Mouse (Mus musculus): ENCODE data around the gene Serpine3. TPM values are rescaled to one million over a fixed set of nuclear protein-coding genes. Genes with fewer than 3 reads are reported as not detected.
"Not testable (repeated sequence)": the region's sequence is repeated elsewhere in the genome, so short reads cannot be mapped to it uniquely, and the experiment has no call there.

Gene Serpine3
- polyA plus RNA-seq (2015; fragmentation: Nextera tagmentation; extraction: Ambion mirVana): not detected in 2 replicates

DNA sequence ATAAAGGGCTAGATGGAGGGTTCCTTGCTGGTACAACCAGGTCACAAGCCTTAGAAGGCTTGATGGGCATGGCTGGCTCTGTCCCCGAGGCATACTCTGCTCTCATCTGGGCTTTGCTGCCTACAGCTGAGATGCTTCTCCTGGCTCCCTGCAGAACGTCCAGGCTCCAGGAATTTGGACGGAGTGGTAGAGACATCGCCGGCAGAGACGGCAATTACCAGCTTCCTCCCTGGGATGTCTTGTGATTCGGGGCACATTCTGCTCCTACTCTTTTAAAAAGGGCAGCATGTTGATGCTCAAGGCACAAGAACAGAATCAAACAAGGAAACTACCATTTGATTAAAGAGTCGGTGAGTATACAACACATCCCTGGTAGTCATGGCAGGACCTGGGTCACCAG, at the start of gene Serpine3:
Gene Serpine3 (plus strand): TSS at position 301 of the 400 bp plus-strand sequence.
- no peaks in the 10 kb centered on the region for H3K4me1 ChIP-seq
- H3K27ac ChIP-seq: no peak within 1 kb of the TSS
- WGBS: 85% methylated on average over 8 of the region's 8 CpGs
- H3K4me2 ChIP-seq: no peak within 1 kb of the TSS
- no peak for ATAC-seq
- H3K9me3 ChIP-seq (replicated peaks): no peaks in the 10 kb centered on the region
- no peaks in the 10 kb centered on the region for H3K27me3 ChIP-seq
- no peak within 1 kb of the TSS for H3K4me3 ChIP-seq
- H3K36me3 ChIP-seq (ENCODE audit: poor library complexity, severe bottlenecking): no peaks in the 10 kb centered on the region
- no peak within 1 kb of the TSS for H3K9ac ChIP-seq

DNA sequence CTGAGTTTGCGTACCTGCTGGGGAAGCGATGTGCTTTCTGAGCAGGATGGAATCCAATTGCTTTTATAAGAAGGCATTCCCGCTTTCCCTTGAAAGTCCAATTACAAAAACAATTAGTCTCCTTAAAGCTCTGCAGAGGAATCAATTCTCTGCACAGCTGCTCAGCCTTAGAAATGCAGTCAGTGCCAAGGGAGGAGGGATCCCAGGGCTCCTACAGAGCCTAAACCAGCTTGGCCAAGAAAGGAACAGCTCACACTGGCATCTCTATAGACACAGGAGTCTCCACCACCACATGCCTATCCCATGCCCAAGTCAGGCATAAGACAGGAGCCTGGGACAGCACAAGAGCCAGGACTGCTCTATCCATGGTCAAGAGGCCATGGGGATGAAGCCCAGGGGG, 41.1 kb upstream of the Serpine3 start:
- no peaks in the 10 kb centered on the region for H3K27me3 ChIP-seq
- no peak for ATAC-seq

DNA sequence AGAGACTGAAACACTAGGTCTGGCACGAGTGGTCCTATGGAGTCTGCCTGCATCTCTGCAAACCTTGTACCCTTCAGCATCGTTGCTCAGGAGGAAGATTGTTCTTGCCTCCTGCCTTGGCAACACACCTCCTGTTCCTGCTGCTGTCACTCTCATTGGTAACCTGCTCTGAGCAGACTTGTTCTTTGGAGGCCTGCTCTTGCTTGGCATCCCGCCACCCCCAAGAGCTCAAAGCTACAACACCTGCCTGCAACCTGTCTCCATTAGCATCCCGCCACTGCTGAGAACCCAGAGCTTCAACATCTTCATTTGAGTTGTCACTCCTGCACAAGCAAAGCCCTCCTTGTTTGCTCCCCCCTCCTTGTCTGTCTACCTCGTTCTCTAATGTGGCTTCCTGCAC, 35.5 kb upstream of the Serpine3 start:
- WGBS: 88% methylated on average over 5 of the region's 5 CpGs
- Histone ChIP-seq H3K4me2 (no peak overlapping the region), H3K9ac (no peak overlapping the region), H3K4me3 (no peak overlapping the region), H3K9me3 (replicated peaks) (0 out of 2 replicates have a peak, but pooled peaks cover 3% of the 10 kb centered on the region), H3K36me3 (ENCODE audit: poor library complexity, severe bottlenecking) (no peaks in the 10 kb centered on the region), H3K27me3 (no peaks in the 10 kb centered on the region), H3K27ac (no peak overlapping the region), H3K4me1 (peaks cover 8% of the 10 kb centered on the region)
- ATAC-seq: no peak

More for the DNA sequence above, 41.1 kb upstream of the Serpine3 start:
- Histone ChIP-seq H3K9ac (no peak overlapping the region), H3K4me1 (peaks cover 17% of the 10 kb centered on the region), H3K27ac (no peak overlapping the region), H3K36me3 (ENCODE audit: poor library complexity, severe bottlenecking) (no peaks in the 10 kb centered on the region), H3K4me2 (no peak overlapping the region), H3K9me3 (replicated peaks) (no peaks in the 10 kb centered on the region), H3K4me3 (no peak overlapping the region)
- WGBS: 40% methylated on average over 3 of the region's 3 CpGs

DNA sequence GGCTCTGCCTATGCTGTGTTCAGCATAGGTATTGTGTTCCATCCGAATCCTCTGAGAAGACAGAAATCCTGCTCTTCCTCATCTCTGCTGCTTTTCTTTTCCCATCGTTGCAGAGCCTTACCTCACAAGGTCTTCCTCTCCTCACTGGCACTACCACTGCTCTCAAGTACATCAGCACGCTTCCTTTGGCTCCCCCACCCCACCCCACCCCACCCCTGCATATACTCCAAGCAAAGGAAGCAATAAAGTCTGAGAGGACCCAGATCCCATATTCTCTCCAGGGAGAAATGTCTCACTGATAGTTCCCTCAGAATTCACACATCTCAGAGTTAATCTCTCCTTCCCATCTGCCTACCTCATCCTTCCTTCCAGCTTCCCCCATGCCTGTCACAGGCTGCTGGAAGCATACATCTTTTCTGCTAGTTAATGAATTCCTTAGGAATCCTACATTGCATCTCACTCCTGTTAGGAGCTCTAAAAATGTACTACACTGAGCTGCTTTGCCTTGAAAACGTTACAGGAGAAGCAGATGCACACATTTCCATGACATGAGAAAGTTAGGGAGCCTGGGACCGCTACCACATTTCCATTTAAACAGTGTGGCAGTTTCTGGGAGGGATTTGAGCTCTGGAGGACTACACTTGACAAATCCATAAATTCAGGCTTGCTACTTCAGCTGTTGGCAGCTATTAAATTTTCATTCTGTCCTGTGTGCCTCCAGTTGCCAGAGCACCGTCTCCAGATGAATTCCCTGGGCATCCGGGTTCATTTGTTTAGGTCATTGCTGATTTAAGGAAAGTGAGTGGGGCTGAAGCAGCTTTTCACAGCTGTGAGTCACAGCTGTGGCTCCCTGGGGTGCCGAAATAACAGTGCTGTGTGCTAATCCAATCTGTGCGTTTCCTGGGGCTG, 25.8 kb upstream of the Serpine3 start:
- Histone ChIP-seq H3K4me1 (peaks cover 12% of the 10 kb centered on the region), H3K27me3 (no peaks in the 10 kb centered on the region), H3K36me3 (ENCODE audit: poor library complexity, severe bottlenecking) (no peaks in the 10 kb centered on the region), H3K4me2 (peak overlapping the region; percentile 24; the same call in 1 of the 2 replicates), H3K4me3 (no peak overlapping the region), H3K9ac (no peak overlapping the region), H3K9me3 (replicated peaks) (no peaks in the 10 kb centered on the region), H3K27ac (peak overlapping the region; percentile 66)
- 24% methylated on average over 9 of the region's 9 CpGs for WGBS
- peak; percentile 69; the same call in 1 of the 2 replicates for ATAC-seq

DNA sequence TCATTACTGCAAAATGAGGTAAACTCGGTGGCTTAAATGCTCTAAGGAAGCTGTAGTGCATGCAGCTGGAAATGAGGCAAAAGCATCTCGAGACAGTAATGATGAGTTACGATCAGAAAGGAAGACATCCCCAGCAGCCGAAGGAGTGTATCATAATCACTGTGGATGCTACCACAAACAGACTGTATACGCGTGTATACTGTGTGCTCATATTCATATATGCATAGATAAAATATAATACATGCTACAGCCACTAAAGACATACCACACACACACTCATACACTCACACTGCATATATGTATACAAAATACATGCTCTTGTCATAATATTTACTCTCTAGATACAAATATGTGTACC, 25.1 kb upstream of the Serpine3 start:
- 44% methylated on average over 6 of the region's 6 CpGs for WGBS
- Histone ChIP-seq H3K4me2 (peak overlapping the region; percentile 24; the same call in 1 of the 2 replicates), H3K9me3 (replicated peaks) (no peaks in the 10 kb centered on the region), H3K4me1 (peaks cover 12% of the 10 kb centered on the region), H3K27ac (peak overlapping the region; percentile 66; the same call in 1 of the 2 replicates), H3K27me3 (no peaks in the 10 kb centered on the region), H3K36me3 (ENCODE audit: poor library complexity, severe bottlenecking) (no peaks in the 10 kb centered on the region), H3K9ac (no peak overlapping the region), H3K4me3 (no peak overlapping the region)
- ATAC-seq: peak; percentile 45; the same call in 1 of the 2 replicates

DNA sequence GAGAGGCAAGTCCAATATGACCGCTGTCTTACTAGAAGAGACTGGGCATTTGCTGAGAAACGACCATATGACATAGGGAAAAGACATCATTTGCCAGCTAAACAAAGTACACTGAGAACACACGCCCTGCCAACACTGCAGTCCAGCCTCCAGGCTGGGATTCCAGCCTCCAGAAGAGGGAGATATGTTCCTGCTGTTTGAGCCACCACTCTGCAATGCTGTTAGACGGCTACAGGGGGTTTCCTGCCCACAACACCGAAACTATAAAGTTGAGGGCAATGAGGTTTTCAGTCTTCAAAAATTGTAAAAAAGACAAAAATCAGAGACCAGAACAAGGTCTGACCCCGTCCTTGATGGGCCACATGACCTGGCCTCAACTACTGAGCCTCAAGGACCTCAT, 24.4 kb upstream of the Serpine3 start:
- no peaks in the 10 kb centered on the region for H3K27me3 ChIP-seq
- no peaks in the 10 kb centered on the region for H3K9me3 ChIP-seq (replicated peaks)
- peaks cover 12% of the 10 kb centered on the region for H3K4me1 ChIP-seq
- no peak overlapping the region for H3K27ac ChIP-seq
- no peak overlapping the region for H3K4me3 ChIP-seq
- no peaks in the 10 kb centered on the region for H3K36me3 ChIP-seq (ENCODE audit: poor library complexity, severe bottlenecking)
- H3K4me2 ChIP-seq: no peak overlapping the region
- 74% methylated on average over 6 of the region's 6 CpGs for WGBS
- no peak overlapping the region for H3K9ac ChIP-seq
- no peak for ATAC-seq

DNA sequence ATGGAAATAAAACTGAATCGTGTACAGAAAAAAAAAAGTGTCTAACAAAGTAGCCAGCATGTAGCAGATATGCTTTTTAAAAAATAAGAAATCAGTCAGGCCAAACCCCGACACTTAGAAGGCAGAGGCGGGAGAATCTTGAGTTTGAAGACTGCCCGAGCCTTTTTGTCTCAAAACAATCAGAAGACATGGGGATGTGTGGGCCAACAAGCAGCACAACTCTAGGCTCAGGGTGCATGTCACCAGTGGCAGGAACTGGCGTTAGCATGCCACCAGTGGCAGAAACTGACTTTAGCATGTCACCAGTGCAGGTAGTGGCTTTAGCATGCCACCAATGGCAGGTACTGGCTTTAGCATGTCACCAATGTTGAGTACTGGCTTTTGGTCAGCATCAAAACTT, 23.9 kb upstream of the Serpine3 start:
- Histone ChIP-seq H3K4me3 (no peak overlapping the region), H3K9ac (no peak overlapping the region), H3K4me1 (peaks cover 12% of the 10 kb centered on the region), H3K4me2 (no peak overlapping the region), H3K36me3 (ENCODE audit: poor library complexity, severe bottlenecking) (no peaks in the 10 kb centered on the region), H3K27me3 (no peaks in the 10 kb centered on the region), H3K9me3 (replicated peaks) (no peaks in the 10 kb centered on the region), H3K27ac (no peak overlapping the region)
- 90% methylated on average over 5 of the region's 5 CpGs for WGBS
- no peak for ATAC-seq

DNA sequence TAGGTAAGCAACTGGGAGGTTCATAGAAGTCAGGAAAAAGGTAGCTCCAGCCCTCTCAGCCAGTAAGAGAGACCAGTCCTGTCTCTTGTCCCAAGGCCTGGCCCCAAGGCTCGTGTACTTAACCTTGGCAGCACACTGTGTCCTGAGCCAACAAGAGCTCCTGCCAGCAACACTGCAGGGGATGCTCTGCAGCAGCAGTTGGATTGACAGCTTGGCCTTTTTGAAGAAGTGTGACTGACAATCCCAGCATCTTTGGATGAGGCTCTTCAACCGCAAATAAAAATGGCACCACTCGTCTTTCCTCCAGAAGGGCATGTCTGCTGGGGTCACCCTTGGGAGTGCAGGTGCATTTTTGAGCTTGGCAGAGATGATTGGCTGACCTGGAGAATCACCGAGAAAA, 23.1 kb upstream of the Serpine3 start:
- Histone ChIP-seq H3K4me1 (peaks cover 12% of the 10 kb centered on the region), H3K36me3 (ENCODE audit: poor library complexity, severe bottlenecking) (no peaks in the 10 kb centered on the region), H3K4me3 (no peak overlapping the region), H3K4me2 (no peak overlapping the region), H3K27ac (no peak overlapping the region), H3K9me3 (replicated peaks) (no peaks in the 10 kb centered on the region), H3K9ac (no peak overlapping the region), H3K27me3 (no peaks in the 10 kb centered on the region)
- ATAC-seq: no peak
- 76% methylated on average over 4 of the region's 4 CpGs for WGBS

DNA sequence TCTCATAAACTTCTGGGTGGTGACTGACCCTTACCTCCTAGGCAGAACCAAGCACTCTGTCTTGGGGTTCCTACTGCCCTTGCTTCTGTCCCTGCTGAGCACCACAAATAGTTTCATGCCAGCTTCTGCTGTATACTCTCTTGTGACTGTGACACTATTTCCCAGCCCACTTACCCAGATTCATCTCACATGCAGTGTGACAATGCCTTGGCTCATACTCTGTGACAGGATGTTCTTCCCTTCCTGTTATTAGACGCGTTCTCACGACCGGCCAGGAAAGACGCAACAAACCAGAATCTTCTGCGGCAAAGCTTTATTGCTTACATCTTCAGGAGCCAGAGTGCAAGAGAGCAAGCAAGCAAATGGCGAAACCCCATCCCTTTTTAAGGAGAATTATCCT, 21.1 kb upstream of the Serpine3 start:
- not testable (repeated sequence) for H3K4me2 ChIP-seq; H3K9ac ChIP-seq; H3K4me3 ChIP-seq; H3K27ac ChIP-seq; ATAC-seq; H3K27me3 ChIP-seq; H3K36me3 ChIP-seq (ENCODE audit: poor library complexity, severe bottlenecking); H3K9me3 ChIP-seq (replicated peaks)
- 96% methylated on average over 6 of the region's 7 CpGs for WGBS
- H3K4me1 ChIP-seq: peaks cover 10% of the 10 kb centered on the region

DNA sequence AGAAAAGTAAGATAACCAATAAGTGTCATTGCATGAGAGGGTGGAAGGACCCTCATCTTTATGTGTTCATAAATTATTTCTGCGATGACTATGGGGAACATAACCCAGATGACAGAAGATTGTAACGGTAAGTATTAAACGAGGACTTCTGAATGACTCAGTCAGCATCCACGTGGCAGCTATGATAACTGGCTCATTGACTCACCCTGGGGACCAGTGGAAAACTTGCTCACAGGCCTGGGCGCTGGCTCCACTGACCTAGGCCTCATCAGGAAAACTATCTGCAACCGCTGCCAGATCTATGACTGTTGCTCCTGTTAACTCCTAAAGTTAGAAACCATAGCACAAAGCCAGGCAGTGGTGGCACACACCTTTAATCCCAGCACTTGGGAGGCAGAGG, 15.1 kb upstream of the Serpine3 start:
- ATAC-seq: no peak
- no peaks in the 10 kb centered on the region for H3K36me3 ChIP-seq (ENCODE audit: poor library complexity, severe bottlenecking)
- H3K4me2 ChIP-seq: no peak overlapping the region
- WGBS: 90% methylated on average over 6 of the region's 6 CpGs
- H3K4me1 ChIP-seq: no peaks in the 10 kb centered on the region
- no peak overlapping the region for H3K9ac ChIP-seq
- H3K4me3 ChIP-seq: no peak overlapping the region
- H3K9me3 ChIP-seq (replicated peaks): no peaks in the 10 kb centered on the region
- H3K27ac ChIP-seq: no peak overlapping the region
- H3K27me3 ChIP-seq: no peaks in the 10 kb centered on the region

DNA sequence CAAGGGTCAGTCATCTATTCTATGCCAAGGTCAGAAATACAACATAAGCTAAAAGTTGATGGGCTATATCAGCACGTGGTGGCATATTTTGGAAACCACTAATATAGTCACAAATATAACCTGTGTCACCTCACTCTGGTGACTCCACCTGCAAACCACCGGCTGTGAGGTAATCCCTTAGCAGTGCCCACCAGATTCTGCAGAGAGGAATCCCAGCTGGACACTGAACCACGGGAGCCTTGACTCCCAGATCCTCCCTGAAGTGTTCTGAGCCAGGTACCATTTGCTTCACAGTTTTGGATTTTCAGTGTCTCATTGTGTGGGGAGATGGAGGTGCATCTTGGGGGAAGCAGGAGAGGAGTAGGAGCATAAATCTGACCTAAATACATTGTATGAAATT, 13.1 kb upstream of the Serpine3 start:
- no peak for ATAC-seq
- H3K4me2 ChIP-seq: no peak overlapping the region
- H3K9me3 ChIP-seq (replicated peaks): no peaks in the 10 kb centered on the region
- no peak overlapping the region for H3K4me3 ChIP-seq
- H3K27me3 ChIP-seq: no peaks in the 10 kb centered on the region
- H3K4me1 ChIP-seq: no peaks in the 10 kb centered on the region
- no peak overlapping the region for H3K27ac ChIP-seq
- H3K36me3 ChIP-seq (ENCODE audit: poor library complexity, severe bottlenecking): no peaks in the 10 kb centered on the region
- 66% methylated on average over 3 of the region's 3 CpGs for WGBS
- H3K9ac ChIP-seq: no peak overlapping the region

DNA sequence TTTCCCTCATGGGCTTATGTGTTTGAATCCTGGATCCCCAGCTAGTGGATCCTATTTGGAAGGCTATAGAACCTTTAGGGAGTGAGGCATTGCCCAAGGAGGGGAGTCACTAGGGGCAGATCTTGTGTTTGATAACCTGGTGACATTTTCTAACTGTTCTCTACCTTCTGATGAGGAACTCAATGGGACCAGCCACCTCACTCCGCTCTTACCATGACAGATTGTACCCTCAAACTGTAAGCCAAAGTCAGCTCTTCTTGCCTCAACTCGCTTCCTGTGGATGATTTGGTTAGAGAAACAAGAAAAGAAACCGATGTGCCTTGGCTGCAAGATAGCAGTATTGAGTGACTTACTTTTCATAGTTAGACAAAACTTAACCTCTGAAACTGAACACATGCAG, 11.7 kb upstream of the Serpine3 start:
- no peak for ATAC-seq
- 93% methylated on average over 3 of the region's 3 CpGs for WGBS
- Histone ChIP-seq H3K4me3 (no peak overlapping the region), H3K36me3 (ENCODE audit: poor library complexity, severe bottlenecking) (no peaks in the 10 kb centered on the region), H3K9ac (no peak overlapping the region), H3K27me3 (no peaks in the 10 kb centered on the region), H3K9me3 (replicated peaks) (no peaks in the 10 kb centered on the region), H3K27ac (no peak overlapping the region), H3K4me1 (no peaks in the 10 kb centered on the region), H3K4me2 (no peak overlapping the region)

DNA sequence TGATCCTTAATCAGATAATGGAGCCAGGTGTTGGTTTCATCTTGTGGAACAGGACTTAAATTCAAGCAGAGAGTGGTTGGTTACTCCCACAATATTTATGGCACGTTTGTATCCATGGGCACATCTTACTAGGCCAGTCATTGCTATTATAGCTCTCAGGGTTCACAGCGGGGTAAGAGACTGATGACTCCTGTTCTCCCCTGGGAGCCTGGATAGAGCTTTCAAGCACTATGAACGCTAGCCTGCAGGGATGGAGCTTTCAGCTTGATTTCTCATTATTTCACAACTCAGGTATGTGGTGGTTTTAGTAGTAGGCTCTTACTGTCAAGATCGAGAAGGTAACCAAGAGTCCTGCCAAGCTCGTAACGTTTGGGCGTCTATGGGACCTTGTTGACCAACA, 7.5 kb upstream of the Serpine3 start:
- H3K4me2 ChIP-seq: no peak overlapping the region
- H3K36me3 ChIP-seq (ENCODE audit: poor library complexity, severe bottlenecking): no peaks in the 10 kb centered on the region
- no peak overlapping the region for H3K4me3 ChIP-seq
- H3K27ac ChIP-seq: no peak overlapping the region
- H3K27me3 ChIP-seq: no peaks in the 10 kb centered on the region
- H3K9ac ChIP-seq: no peak overlapping the region
- H3K9me3 ChIP-seq (replicated peaks): no peaks in the 10 kb centered on the region
- ATAC-seq: no peak
- WGBS: 84% methylated on average over 7 of the region's 7 CpGs
- H3K4me1 ChIP-seq: no peaks in the 10 kb centered on the region

Data from forebrain, embryonic 13.5 days (tissue).